Mouse (Mus musculus) CH12.LX (cell line): ENCODE data around the gene Apon. TPM values are rescaled to one million over a fixed set of nuclear protein-coding genes. Genes with fewer than 3 reads are reported as not detected.
A peak's percentile ranks its signal among the peaks of the same experiment; 100 is the strongest.
"Not testable (repeated sequence)": the region's sequence is repeated elsewhere in the genome, so short reads cannot be mapped to it uniquely, and the experiment has no call there.

ENCODE experiments used
- DNase-seq: peaks from one replicate; pipeline ENCODE4 v3.0.0-alpha.2; 2013; ENCODE audit errors: extremely low read depth
- H3K27ac ChIP-seq: 2 replicates; pipeline ENCODE4 v1.5.1; 2012; ENCODE audit warnings: low read depth, mild to moderate bottlenecking, control low read depth, moderate library complexity; ENCODE audit not compliant: insufficient read depth
- H3K27me3 ChIP-seq: replicated peaks from 2 replicates; pipeline ENCODE3; 2012; ENCODE audit warnings: inconsistent platforms
- H3K36me3 ChIP-seq, 2 experiments: replicated peaks in 1 of 2; 2 replicates each; pipeline versions ENCODE3 to v1.6.1; 2012; ENCODE audit warnings: inconsistent platforms in 1 of 2, low read length in 1 of 2, mild to moderate bottlenecking in 1 of 2, mixed read lengths in 1 of 2, moderate library complexity in 1 of 2; ENCODE audit not compliant: control insufficient read depth in 1 of 2, insufficient read depth in 1 of 2
- H3K4me1 ChIP-seq, 2 experiments: 2 replicates each; pipeline ENCODE4 v1.6.1; 2012; ENCODE audit warnings: inconsistent platforms in 1 of 2, moderate library complexity in 1 of 2; ENCODE audit not compliant: insufficient read depth in 2 of 2, control insufficient read depth in 1 of 2
- H3K4me2 ChIP-seq: 2 replicates; pipeline ENCODE4 v1.6.1; 2012; ENCODE audit warnings: low read depth, mild to moderate bottlenecking, control low read depth; ENCODE audit not compliant: poor library complexity, insufficient read depth, severe bottlenecking
- H3K4me3 ChIP-seq, 3 experiments: fragments of 150-350 bp in 1 of 3; sonication (generic) in 1 of 3; replicated peaks in 1 of 3; 2 replicates each; pipeline versions ENCODE3 to v1.5.1; 2011 to 2012; ENCODE audit warnings: low read depth in 2 of 3, low read length in 2 of 3, mild to moderate bottlenecking in 2 of 3, moderate library complexity in 2 of 3, control low read depth in 1 of 3, improper control_type of control experiment in 1 of 3, inconsistent platforms in 1 of 3, mixed read lengths in 1 of 3; ENCODE audit not compliant: poor library complexity in 1 of 3
- H3K79me2 ChIP-seq: replicated peaks from 2 replicates; pipeline ENCODE4 v1.6.1; 2012; ENCODE audit warnings: mild to moderate bottlenecking, moderate library complexity; ENCODE audit not compliant: control insufficient read depth, poor library complexity, insufficient read depth, severe bottlenecking; ENCODE audit errors: extremely low read depth
- H3K9ac ChIP-seq: 2 replicates; pipeline ENCODE4 v1.6.1; 2012; ENCODE audit warnings: low read depth, mild to moderate bottlenecking, control low read depth, moderate library complexity; ENCODE audit not compliant: insufficient read depth
- H3K9me3 ChIP-seq: replicated peaks from 2 replicates; pipeline ENCODE3; 2012; ENCODE audit warnings: low read length, inconsistent platforms, mixed read lengths
- CHD2 ChIP-seq: IDR thresholded peaks from 2 replicates; pipeline ENCODE4 v1.6.1; 2011; ENCODE audit warnings: low read length, improper control_type of control experiment
- CTCF ChIP-seq, 2 experiments: IDR thresholded peaks in 1 of 2; conservative IDR thresholded peaks in 1 of 2; 2 replicates each; pipeline ENCODE4 v1.5.1; 2011 to 2012; ENCODE audit warnings: low read depth in 2 of 2, low read length in 2 of 2, improper control_type of control experiment in 1 of 2, inconsistent platforms in 1 of 2, mild to moderate bottlenecking in 1 of 2, moderate library complexity in 1 of 2
- JUND ChIP-seq: conservative IDR thresholded peaks from 2 replicates; pipeline ENCODE4 v1.6.1; 2011; ENCODE audit warnings: low read depth, low read length, improper control_type of control experiment
- MAFK ChIP-seq: IDR thresholded peaks from 2 replicates; pipeline ENCODE4 v1.6.1; 2011; ENCODE audit warnings: low read length, improper control_type of control experiment; ENCODE audit not compliant: insufficient replicate concordance
- MAZ ChIP-seq: IDR thresholded peaks from 2 replicates; pipeline ENCODE4 v1.6.1; 2012; ENCODE audit warnings: low read depth, mild to moderate bottlenecking, inconsistent platforms, low read length, improper control_type of control experiment, moderate library complexity
- MYC ChIP-seq: IDR thresholded peaks from 2 replicates; pipeline ENCODE4 v1.6.1; 2011; ENCODE audit warnings: low read depth, mild to moderate bottlenecking, improper control_type of control experiment, low read length
- NRF1 ChIP-seq: IDR thresholded peaks from 2 replicates; pipeline ENCODE4 v1.6.1; 2014; ENCODE audit warnings: low read depth, mild to moderate bottlenecking, inconsistent platforms, low read length, improper control_type of control experiment, moderate library complexity
- RAD21 ChIP-seq: IDR thresholded peaks from 2 replicates; pipeline ENCODE4 v1.6.1; 2011; ENCODE audit warnings: low read depth, mild to moderate bottlenecking, low read length, improper control_type of control experiment, moderate library complexity
- SMC3 ChIP-seq: IDR thresholded peaks from 2 replicates; pipeline ENCODE4 v1.6.1; 2011; ENCODE audit warnings: low read depth, low read length, improper control_type of control experiment
- TCF12 ChIP-seq: IDR thresholded peaks from 2 replicates; pipeline ENCODE4 v1.6.1; 2014; ENCODE audit warnings: low read depth, mild to moderate bottlenecking, inconsistent platforms, low read length, improper control_type of control experiment
- USF2 ChIP-seq: conservative IDR thresholded peaks from 2 replicates; pipeline ENCODE4 v1.6.1; 2011; ENCODE audit warnings: low read depth, low read length, improper control_type of control experiment
- ZC3H11A ChIP-seq: IDR thresholded peaks from 2 replicates; pipeline ENCODE4 v1.6.1; 2012; ENCODE audit warnings: low read depth, mild to moderate bottlenecking, inconsistent platforms, low read length, improper control_type of control experiment
- ZNF384 ChIP-seq: IDR thresholded peaks from 2 replicates; pipeline ENCODE4 v1.6.1; 2012; ENCODE audit warnings: low read depth, low read length, improper control_type of control experiment, inconsistent platforms
- dilution Hi-C: fragments of 300-500 bp; cut with MboI; formaldehyde crosslinking; loops from 2 replicates; pipeline ENCODE4 v1.14.3; 2020; ENCODE audit warnings: low sequenced_read_pairs; ENCODE audit not compliant: extremely low pct_unique_long_range_greater_than_20kb, extremely low pct_ligation_motif_present
- in situ Hi-C: fragments of 300-500 bp; cut with MboI; formaldehyde crosslinking; loops from 3 replicates; pipeline ENCODE4 v1.14.3; 2019; ENCODE audit warnings: low sequenced_read_pairs, low pct_ligation_motif_present, low pct_unique_long_range_greater_than_20kb, mixed read lengths
- polyA plus RNA-seq: library from polyadenylated mRNA; unstranded; fragments of >175 nt; gene quantifications from 2 replicates; pipeline ENCODE4 v1.2.1, GENCODE M21; 2012; ENCODE audit warnings: low read depth; ENCODE audit not compliant: insufficient read length
- total RNA-seq, 2 experiments: library from RNA; depleted of rRNA; stranded (reverse); fragments of 300-350 nt in 1 of 2; fragments of >200 nt in 1 of 2; gene quantifications; 2 replicates each; pipeline ENCODE4 v1.2.3; 2012 to 2014

The Apon gene
- total and polyA plus RNA-seq, 3 experiments, result 0.30 to 0.80 (median 0.62) TPM

DNA sequence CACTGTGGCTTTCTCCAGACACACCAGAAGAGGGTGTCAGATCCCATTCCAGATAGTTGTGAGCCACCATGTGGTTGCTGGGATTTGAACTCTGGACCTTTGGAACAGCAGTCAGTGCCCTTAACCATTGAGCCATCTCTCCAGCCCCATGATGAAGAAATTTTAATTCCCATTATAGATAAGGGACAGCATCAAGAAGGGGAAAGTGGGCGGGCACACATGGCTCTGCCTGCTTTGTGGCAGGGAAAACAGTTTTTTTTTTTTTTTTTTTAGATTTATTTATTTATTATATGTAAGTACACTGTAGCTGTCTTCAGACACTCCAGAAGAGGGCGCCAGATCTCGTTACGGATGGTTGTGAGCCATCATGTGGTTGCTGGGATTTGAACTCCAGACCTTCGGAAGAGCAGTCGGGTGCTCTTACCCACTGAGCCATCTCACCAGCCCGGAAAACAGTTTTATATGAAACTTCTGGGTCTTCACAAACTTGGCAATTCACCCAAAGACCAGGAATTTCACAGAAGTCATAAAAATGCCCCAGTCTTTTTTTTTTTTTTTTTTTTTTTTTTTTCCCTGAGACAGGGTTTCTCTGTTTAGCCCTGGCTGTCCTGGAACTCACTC lies 19.0 kb downstream of the Apon start:
- H3K4me3 ChIP-seq, dilution Hi-C loops, H3K9ac ChIP-seq, DNase-seq, H3K27ac ChIP-seq, H3K9me3 ChIP-seq, H3K79me2 ChIP-seq, H3K27me3 ChIP-seq, H3K4me2 ChIP-seq, in situ Hi-C loops: not testable (repeated sequence)
- Histone ChIP-seq H3K36me3 (peaks cover 8 to 33% of the 10 kb centered on the region in 2 experiments), H3K4me1 (peaks cover 5 to 21% of the 10 kb centered on the region in 2 experiments; a peak in 2 of 4 replicates)
- TF ChIP-seq ZNF384, result 0 out of 2 replicates have a peak, but pooled peaks have one; percentile 27

- H3K9me3 ChIP-seq, dilution Hi-C loops, H3K9ac ChIP-seq, in situ Hi-C loops, DNase-seq, H3K4me2 ChIP-seq, H3K27me3 ChIP-seq, H3K4me3 ChIP-seq, H3K27ac ChIP-seq, H3K79me2 ChIP-seq: not testable (repeated sequence)
- Histone ChIP-seq H3K36me3 (peaks cover 23 to 55% of the 10 kb centered on the region in 2 experiments), H3K4me1 (peaks cover 5 to 12% of the 10 kb centered on the region in 2 experiments; a peak in 1 of 4 replicates)
These were observed 21.5 kb downstream of the Apon start for GRCm38 (mm10) chr10:128275374-128275773.

- TF ChIP-seq ZC3H11A (no peak), CHD2 (no peak), JUND (no peak), RAD21 (no peak), ZNF384 (no peak), TCF12 (no peak), CTCF (conservative IDR thresholded peaks at IDR 0.05 in 1 of 2, IDR thresholded peaks at IDR 0.05 in 1 of 2; ENCODE audit: low read depth in 2 of 2, low read length in 2 of 2) (no peak), MYC (no peak), NRF1 (no peak), MAZ (no peak), MAFK (no peak), SMC3 (no peak), USF2 (no peak)
- TF ChIP-seq, all 38 proteins: peak for 0
- no peak overlapping the region for H3K4me2 ChIP-seq
- no peak overlapping the region for H3K9ac ChIP-seq
- dilution Hi-C loops, result no loop called here
- H3K79me2 ChIP-seq, result no peaks in the 10 kb centered on the region
- no peak overlapping the region for H3K27ac ChIP-seq
- no peaks in the 10 kb centered on the region for H3K9me3 ChIP-seq
- no peak overlapping the region for H3K4me3 ChIP-seq
- H3K36me3 ChIP-seq, result peaks cover 43 to 77% of the 10 kb centered on the region in 2 experiments
- in situ Hi-C loops, result no loop called here
- DNase-seq, result no peak
- H3K4me1 ChIP-seq, result no peaks in the 10 kb centered on the region
- H3K27me3 ChIP-seq, result no peaks in the 10 kb centered on the region
These were observed 24.3 kb downstream of the Apon start for GRCm38 (mm10) chr10:128278158-128278557.
